Mouse (Mus musculus) olfactory bulb, adult 2 months (tissue): ENCODE results near the gene Mthfd1l. TPM values are rescaled to one million over a fixed set of nuclear protein-coding genes. Genes with fewer than 3 reads are reported as not detected.

ENCODE experiments used
- H3K27ac ChIP-seq: fragments of 200-500 bp; 2 replicates; pipeline ENCODE4 v1.5.1; 2012; ENCODE audit warnings: low read depth, low read length; ENCODE audit not compliant: insufficient read depth
- H3K4me1 ChIP-seq: fragments of 200-500 bp; 2 replicates; pipeline ENCODE4 v1.6.1; 2012; ENCODE audit warnings: low read length; ENCODE audit not compliant: control insufficient read depth, insufficient read depth
- H3K4me3 ChIP-seq: fragments of 200-500 bp; 2 replicates; pipeline ENCODE4 v1.5.1; 2012; ENCODE audit warnings: mild to moderate bottlenecking, low read depth, low read length, moderate library complexity; ENCODE audit not compliant: insufficient read depth
- CTCF ChIP-seq: fragments of 200-500 bp; IDR thresholded peaks from 2 replicates; pipeline ENCODE4 v1.5.1; 2012; ENCODE audit warnings: low read depth, mild to moderate bottlenecking, low read length, moderate library complexity; ENCODE audit not compliant: insufficient read depth
- POLR2A ChIP-seq: fragments of 200-500 bp; IDR thresholded peaks from 2 replicates; pipeline ENCODE4 v1.6.1; 2012; ENCODE audit warnings: mild to moderate bottlenecking, low read depth, low read length, moderate library complexity; ENCODE audit not compliant: insufficient read depth
- WGBS: fragments of 180-500 bp; shearing (Covaris S2); methylation state at CpG from one replicate; pipeline ENCODE4 v1.1.7; 2018; 5-methylcytosine and 5-hydroxymethylcytosine counted together
- polyA plus RNA-seq: library from polyadenylated mRNA; stranded (reverse); fragments of >200 nt; gene quantifications from 2 replicates; pipeline ENCODE4 v1.2.4, GENCODE M21; 2012; ENCODE audit warnings: low replicate concordance; ENCODE audit not compliant: missing spikeins, insufficient read depth, insufficient read length

Gene Mthfd1l
- polyA plus RNA-seq, 1 experiment, result not detected

GRCm38 (mm10) chr10:4160242-4160785 lies 187.4 kb downstream of the Mthfd1l start:
- WGBS, result 69% methylated on average over 13 of the region's 13 CpGs
- Histone ChIP-seq H3K4me3 (no peak overlapping the region), H3K27ac (no peak overlapping the region), H3K4me1 (peaks cover 4% of the 10 kb centered on the region)
- TF ChIP-seq CTCF, result no peak
- TF ChIP-seq POLR2A, result no peak

GRCm38 (mm10) chr10:4162049-4162448 lies 189.1 kb downstream of the Mthfd1l start:
- Histone ChIP-seq H3K4me3 (no peak overlapping the region), H3K4me1 (peaks cover 4% of the 10 kb centered on the region), H3K27ac (no peak overlapping the region)
- TF ChIP-seq POLR2A (no peak), CTCF (no peak)
- 81% methylated on average over 2 of the region's 2 CpGs for WGBS

- Histone ChIP-seq H3K27ac (no peak overlapping the region), H3K4me1 (peaks cover 4% of the 10 kb centered on the region), H3K4me3 (no peak overlapping the region)
- WGBS, result 64% methylated on average over 3 of the region's 3 CpGs
- no peak for TF ChIP-seq CTCF
- TF ChIP-seq POLR2A, result no peak
Observed at GRCm38 (mm10) chr10:4162976-4163375, 190.1 kb downstream of the Mthfd1l start.

GRCm38 (mm10) chr10:4164681-4165080 lies 191.8 kb downstream of the Mthfd1l start:
- TF ChIP-seq POLR2A, result no peak
- TF ChIP-seq CTCF, result no peak
- H3K4me1 ChIP-seq, result peaks cover 4% of the 10 kb centered on the region
- no peak overlapping the region for H3K4me3 ChIP-seq
- no peak overlapping the region for H3K27ac ChIP-seq
- 89% methylated on average over 9 of the region's 9 CpGs for WGBS

GRCm38 (mm10) chr10:4168222-4168798 lies 195.4 kb downstream of the Mthfd1l start:
- Histone ChIP-seq H3K4me3 (no peak overlapping the region), H3K4me1 (no peaks in the 10 kb centered on the region), H3K27ac (no peak overlapping the region)
- TF ChIP-seq CTCF, result no peak
- TF ChIP-seq POLR2A, result no peak
- 61% methylated on average over 5 of the region's 5 CpGs for WGBS

GRCm38 (mm10) chr10:4174229-4174628 lies 201.3 kb downstream of the Mthfd1l start:
- no peaks in the 10 kb centered on the region; the same call in 1 of the 2 replicates for H3K4me1 ChIP-seq
- 69% methylated on average over 5 of the region's 5 CpGs for WGBS
- H3K4me3 ChIP-seq, result no peak overlapping the region
- H3K27ac ChIP-seq, result no peak overlapping the region
- TF ChIP-seq POLR2A, result no peak
- no peak for TF ChIP-seq CTCF

GRCm38 (mm10) chr10:4174717-4175116 lies 201.8 kb downstream of the Mthfd1l start:
- H3K4me1 ChIP-seq, result no peaks in the 10 kb centered on the region; the same call in 1 of the 2 replicates
- 83% methylated on average over 3 of the region's 3 CpGs for WGBS
- no peak overlapping the region for H3K27ac ChIP-seq
- TF ChIP-seq POLR2A, result no peak
- TF ChIP-seq CTCF, result no peak
- no peak overlapping the region for H3K4me3 ChIP-seq

- Histone ChIP-seq H3K4me1 (no peaks in the 10 kb centered on the region; the same call in 1 of the 2 replicates), H3K27ac (no peak overlapping the region), H3K4me3 (no peak overlapping the region)
- no peak for TF ChIP-seq CTCF
- 63% methylated on average over 4 of the region's 4 CpGs for WGBS
Observed at GRCm38 (mm10) chr10:4177285-4177684, 204.4 kb downstream of the Mthfd1l start.

- H3K4me3 ChIP-seq, result no peak overlapping the region
- WGBS, result 87% methylated on average over 7 of the region's 7 CpGs
- no peak overlapping the region for H3K27ac ChIP-seq
- no peaks in the 10 kb centered on the region; the same call in 1 of the 2 replicates for H3K4me1 ChIP-seq
- TF ChIP-seq POLR2A (no peak), CTCF (no peak)
Observed at GRCm38 (mm10) chr10:4179049-4179790, 206.3 kb downstream of the Mthfd1l start.

- Histone ChIP-seq H3K4me1 (no peaks in the 10 kb centered on the region), H3K27ac (no peak overlapping the region), H3K4me3 (no peak overlapping the region)
- TF ChIP-seq POLR2A (no peak), CTCF (no peak)
- 95% methylated on average over 1 of the region's 1 CpGs for WGBS
Observed at GRCm38 (mm10) chr10:4181953-4182352, 209.0 kb downstream of the Mthfd1l start.
